Mouse (Mus musculus) G1E (cell line): Measurements from ENCODE around the gene Tbc1d22a.

Experiments used
- CTCF ChIP-seq: IDR thresholded peaks from 2 replicates; pipeline ENCODE4 v1.5.1; 2012; ENCODE audit warnings: low read depth, low read length, inconsistent platforms, mixed read lengths
- GATA1 ChIP-seq: IDR thresholded peaks from 2 replicates; pipeline ENCODE4 v1.6.1; 2012; ENCODE audit warnings: borderline replicate concordance, low read length, inconsistent platforms, mixed read lengths
- GATA2 ChIP-seq: IDR thresholded peaks from 2 replicates; pipeline ENCODE4 v1.6.1; 2012; ENCODE audit warnings: low read depth, low read length, inconsistent platforms, borderline replicate concordance
- POLR2AphosphoS5 ChIP-seq: IDR thresholded peaks from 2 replicates; pipeline ENCODE4 v1.6.1; 2012; ENCODE audit warnings: low read depth, low read length, inconsistent platforms; ENCODE audit not compliant: insufficient replicate concordance
- TAL1 ChIP-seq: conservative IDR thresholded peaks from 2 replicates; pipeline ENCODE4 v1.6.1; 2012; ENCODE audit warnings: low read depth, low read length, inconsistent platforms, mixed read lengths

DNA sequence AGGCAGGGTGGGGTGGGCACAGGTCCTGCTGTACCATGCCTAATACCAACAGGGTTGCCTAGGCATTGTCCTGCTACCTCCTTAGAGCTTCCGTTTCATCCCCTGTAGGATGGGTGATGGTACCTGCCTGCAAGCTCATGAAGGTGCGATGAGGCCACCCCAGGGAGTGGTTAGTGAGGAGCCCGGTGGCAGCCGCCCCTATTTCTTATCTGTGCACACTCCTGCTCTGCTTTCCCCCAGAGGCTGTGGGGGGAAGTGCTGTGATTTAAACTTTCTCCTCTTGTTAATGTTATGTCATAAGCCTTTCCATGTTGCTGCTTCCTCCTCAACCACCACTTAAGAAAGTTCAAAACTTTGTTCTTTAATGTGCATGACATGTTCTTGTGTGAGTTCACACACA lies 38.4 kb downstream of the Tbc1d22a start:
- no peak for TF ChIP-seq CTCF
- TF ChIP-seq GATA1 = no peak
- TF ChIP-seq TAL1 = no peak
- no peak for TF ChIP-seq POLR2AphosphoS5
- no peak for TF ChIP-seq GATA2
